Mouse (Mus musculus): ENCODE results near the gene Ncoa4. TPM values are rescaled to one million over a fixed set of nuclear protein-coding genes. Genes with fewer than 3 reads are reported as not detected.

The Ncoa4 gene
- total and polyA plus RNA-seq, 3 experiments = 54.5 to 64.6 (median 57.9) TPM

- TF ChIP-seq SIN3A (IDR thresholded peaks at IDR 0.05; ENCODE audit: low read length) = peak; percentile 86
- no peak for TF ChIP-seq KAT2A (conservative IDR thresholded peaks at IDR 0.05; ENCODE audit: low read depth, low read length)
- TF ChIP-seq ZKSCAN1 (IDR thresholded peaks at IDR 0.05; ENCODE audit: low read depth, low read length) = no peak
Observed at GRCm38 (mm10) chr14:32145809-32146511, 13.7 kb upstream of the Ncoa4 start (continued).

DNA sequence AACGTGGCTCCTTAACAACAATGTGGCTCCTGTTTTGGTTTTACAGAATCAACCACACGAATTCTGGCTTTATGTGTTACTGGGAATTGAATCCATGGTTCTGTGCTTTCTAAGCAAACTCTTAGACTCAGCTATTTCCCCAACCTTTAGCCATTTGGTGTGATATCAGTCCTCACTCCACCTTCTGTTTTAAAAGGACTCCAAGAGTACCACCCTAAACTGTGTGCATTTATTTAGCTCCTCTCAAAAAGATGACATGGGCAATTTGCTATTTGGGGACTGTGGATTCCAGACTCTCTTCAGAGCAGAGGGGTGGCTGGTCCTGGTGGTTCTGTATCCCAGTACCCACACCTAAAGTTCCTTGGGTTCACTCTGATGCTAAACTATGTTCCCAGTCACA, 13.1 kb upstream of the Ncoa4 start:
- Histone ChIP-seq H3K9ac (ENCODE audit: control insufficient read depth, low read depth, low read length, poor library complexity, severe bottlenecking) (no peak overlapping the region), H3K27me3 (ENCODE audit: control insufficient read depth in 1 of 2, insufficient read depth in 2 of 2, low read length in 2 of 2) (no peaks in the 10 kb centered on the region), H3K79me2 (ENCODE audit: control insufficient read depth, insufficient read depth, low read length, poor library complexity) (no peaks in the 10 kb centered on the region), H3K27ac (ENCODE audit: control insufficient read depth, low read depth, low read length) (peak overlapping the region; percentile 85), H3K36me3 (ENCODE audit: control insufficient read depth in 1 of 2, insufficient read depth in 2 of 2, low read length in 2 of 2) (peaks cover 0 to 12% of the 10 kb centered on the region in 2 experiments; a peak in 2 of 4 replicates), H3K4me3 (ENCODE audit: control insufficient read depth in 1 of 2, insufficient read depth in 1 of 2, low read depth in 2 of 2, low read length in 2 of 2) (peak overlapping the region in 1 of 2 experiments; percentile 7; a peak in 1 of 4 replicates), H3K4me1 (ENCODE audit: control insufficient read depth in 1 of 2, insufficient read depth in 2 of 2, low read length in 2 of 2) (peaks cover 8 to 12% of the 10 kb centered on the region in 2 experiments), H3K9me3 (replicated peaks; ENCODE audit: insufficient read depth, low read length) (no peaks in the 10 kb centered on the region)
- no peak for TF ChIP-seq CHD2 (IDR thresholded peaks at IDR 0.05; ENCODE audit: low read length)
- TF ChIP-seq MYC (IDR thresholded peaks at IDR 0.05; ENCODE audit: low read depth, low read length) = no peak
- no peak for TF ChIP-seq POLR2AphosphoS5 (IDR thresholded peaks at IDR 0.05; ENCODE audit: borderline replicate concordance, low read depth, low read length)
- no peak for TF ChIP-seq HCFC1 (IDR thresholded peaks at IDR 0.05; ENCODE audit: low read depth, low read length)
- TF ChIP-seq SIN3A (IDR thresholded peaks at IDR 0.05; ENCODE audit: low read length) = no peak
- TF ChIP-seq TAL1 (IDR thresholded peaks at IDR 0.05; ENCODE audit: low read length) = no peak
- TF ChIP-seq MAFK (IDR thresholded peaks at IDR 0.05; ENCODE audit: borderline replicate concordance, low read depth, low read length) = no peak
- no peak for TF ChIP-seq SMC3 (IDR thresholded peaks at IDR 0.05; ENCODE audit: low read depth, low read length)
- no peak for TF ChIP-seq MYB (IDR thresholded peaks at IDR 0.05; ENCODE audit: low read depth, low read length)
- TF ChIP-seq KAT2A (conservative IDR thresholded peaks at IDR 0.05; ENCODE audit: low read depth, low read length) = no peak
- TF ChIP-seq NELFE (IDR thresholded peaks at IDR 0.05; ENCODE audit: low read depth, low read length) = no peak
- no peak for TF ChIP-seq UBTF (IDR thresholded peaks at IDR 0.05; ENCODE audit: borderline replicate concordance, insufficient read depth, low read depth, low read length)
- TF ChIP-seq POLR2AphosphoS2 (IDR thresholded peaks at IDR 0.05; ENCODE audit: low read length) = no peak
- no peak for TF ChIP-seq EP300 (IDR thresholded peaks at IDR 0.05; ENCODE audit: low read depth in 1 of 2, low read length in 2 of 2)
- TF ChIP-seq E2F4 (IDR thresholded peaks at IDR 0.05; ENCODE audit: borderline replicate concordance, low read depth, low read length) = no peak
- TF ChIP-seq MEF2A (IDR thresholded peaks at IDR 0.05; ENCODE audit: extremely low read depth, insufficient replicate concordance, low read depth, low read length, poor library complexity, severe bottlenecking) = no peak
- TF ChIP-seq RCOR1 (IDR thresholded peaks at IDR 0.05; ENCODE audit: low read depth, low read length) = no peak
- no peak for TF ChIP-seq CTCF (IDR thresholded peaks at IDR 0.05 in 2 of 3, conservative IDR thresholded peaks at IDR 0.05 in 1 of 3; ENCODE audit: control insufficient read depth in 1 of 3, insufficient read depth in 1 of 3, low read depth in 2 of 3, low read length in 3 of 3, poor library complexity in 1 of 3, severe bottlenecking in 1 of 3)
- no peak for DNase-seq (ENCODE audit: low read depth, low spot score)

Measured in MEL (cell line).